Mouse (Mus musculus): ENCODE results near the gene B3galt4. TPM values are rescaled to one million over a fixed set of nuclear protein-coding genes. Genes with fewer than 3 reads are reported as not detected.
"Not testable (repeated sequence)": the region's sequence is repeated elsewhere in the genome, so short reads cannot be mapped to it uniquely, and the experiment has no call there.

Gene B3galt4
- polyA plus RNA-seq, 1 experiment from 2014 or later, result 15.1 TPM

DNA sequence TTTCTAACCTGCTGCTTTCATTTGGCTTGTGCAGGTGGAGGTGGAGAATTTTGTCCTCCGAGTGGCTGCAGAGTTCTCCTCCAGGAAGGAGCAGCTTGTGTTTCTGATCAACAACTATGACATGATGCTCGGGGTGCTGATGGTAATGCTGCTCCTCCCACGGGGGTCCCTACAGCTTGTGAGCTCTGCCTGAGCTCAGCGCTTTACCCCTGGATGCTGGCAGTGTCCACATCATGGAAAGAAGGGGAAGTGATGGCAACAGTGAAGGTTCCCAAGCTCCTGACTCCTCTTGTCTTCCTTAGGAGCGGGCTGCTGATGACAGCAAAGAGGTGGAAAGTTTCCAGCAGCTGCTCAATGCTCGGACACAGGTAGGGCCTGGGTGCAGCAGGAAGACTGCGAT is 11.6 kb upstream of the B3galt4 start:
- no peak overlapping the region for H3K4me3 ChIP-seq
- no peaks in the 10 kb centered on the region for H3K9me3 ChIP-seq
- ATAC-seq (replicated peaks), result no peak
- H3K9ac ChIP-seq, result no peak overlapping the region
- H3K27ac ChIP-seq, result no peak overlapping the region
- 93% methylated on average over 7 of the region's 7 CpGs for WGBS
- H3K4me2 ChIP-seq, result no peak overlapping the region
- no peaks in the 10 kb centered on the region for H3K27me3 ChIP-seq (replicated peaks)
- 0 out of 2 replicates have a peak, but pooled peaks cover 3% of the 10 kb centered on the region for H3K4me1 ChIP-seq
- H3K36me3 ChIP-seq (replicated peaks), result peaks cover 44% of the 10 kb centered on the region; the same call in 1 of the 2 replicates

DNA sequence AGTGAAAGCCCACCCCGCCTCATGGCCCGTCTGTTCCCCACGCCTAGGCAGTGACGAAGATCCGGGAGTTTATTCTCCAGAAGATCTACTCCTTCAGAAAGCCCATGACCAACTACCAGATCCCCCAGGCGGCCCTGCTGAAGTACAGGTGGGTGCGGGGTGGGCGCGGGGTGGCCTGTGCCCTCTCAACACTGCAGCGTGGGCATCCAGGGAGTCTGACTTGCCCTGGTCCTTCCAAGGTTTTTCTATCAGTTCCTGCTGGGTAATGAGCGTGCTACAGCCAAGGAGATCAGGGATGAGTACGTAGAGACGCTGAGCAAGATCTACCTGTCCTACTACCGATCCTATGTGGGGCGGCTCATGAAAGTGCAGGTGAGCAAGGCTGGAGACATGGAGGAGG is 8.7 kb upstream of the B3galt4 start:
- H3K9me3 ChIP-seq, result no peaks in the 10 kb centered on the region
- H3K27ac ChIP-seq, result no peak overlapping the region
- no peak for ATAC-seq (replicated peaks)
- no peak overlapping the region for H3K9ac ChIP-seq
- H3K4me2 ChIP-seq, result no peak overlapping the region
- H3K4me1 ChIP-seq, result peaks cover 16% of the 10 kb centered on the region
- H3K27me3 ChIP-seq (replicated peaks), result no peaks in the 10 kb centered on the region
- no peak overlapping the region for H3K4me3 ChIP-seq
- 93% methylated on average over 15 of the region's 15 CpGs for WGBS
- peaks cover 37% of the 10 kb centered on the region; the same call in 1 of the 2 replicates for H3K36me3 ChIP-seq (replicated peaks)

DNA sequence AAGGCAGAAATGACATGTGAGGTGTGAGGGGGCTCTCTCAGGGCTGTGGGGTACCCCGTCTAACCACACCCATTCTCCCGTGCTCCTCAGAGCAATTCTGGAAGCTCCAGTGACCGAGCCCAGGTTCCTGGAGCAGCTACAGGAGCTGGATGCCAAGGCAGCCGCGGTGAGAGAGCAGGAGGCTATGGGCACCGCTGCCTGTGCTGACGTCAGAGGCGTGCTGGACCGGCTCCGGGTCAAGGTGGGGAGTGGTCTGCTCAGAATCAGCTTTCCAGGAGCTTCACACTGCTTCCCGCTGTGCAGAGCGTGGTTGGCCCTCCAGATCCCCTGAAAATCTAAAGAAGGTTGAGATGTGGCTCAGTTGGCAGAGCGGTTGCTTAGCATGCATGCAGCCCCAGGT is 7.8 kb upstream of the B3galt4 start:
- Histone ChIP-seq H3K27me3 (replicated peaks) (no peaks in the 10 kb centered on the region), H3K4me3 (no peak overlapping the region), H3K27ac (no peak overlapping the region), H3K4me2 (no peak overlapping the region), H3K4me1 (peaks cover 24% of the 10 kb centered on the region), H3K36me3 (replicated peaks) (peaks cover 35% of the 10 kb centered on the region; the same call in 1 of the 2 replicates), H3K9me3 (no peaks in the 10 kb centered on the region), H3K9ac (no peak overlapping the region)
- ATAC-seq (replicated peaks), result no peak
- 95% methylated on average over 13 of the region's 13 CpGs for WGBS

DNA sequence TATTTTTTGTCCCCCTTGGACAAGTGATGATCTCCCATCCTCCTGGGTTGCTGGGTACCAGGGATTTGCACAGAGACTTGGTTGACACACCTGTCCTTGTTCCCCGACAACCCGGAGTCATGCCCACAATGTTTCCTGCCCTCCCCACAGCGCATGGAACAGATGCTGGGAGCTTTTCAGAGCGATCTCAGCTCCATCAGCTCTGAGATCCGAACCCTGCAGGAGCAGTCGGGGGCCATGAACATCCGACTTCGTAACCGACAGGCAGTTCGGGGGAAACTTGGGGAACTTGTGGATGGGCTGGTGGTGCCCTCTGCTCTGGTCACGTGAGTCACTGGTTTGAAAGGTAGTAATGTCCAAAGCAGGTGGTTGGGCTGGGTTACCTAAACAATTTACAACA is 7.2 kb upstream of the B3galt4 start:
- ATAC-seq (replicated peaks), result no peak
- H3K27me3 ChIP-seq (replicated peaks), result no peaks in the 10 kb centered on the region
- H3K4me3 ChIP-seq, result no peak overlapping the region
- no peak overlapping the region for H3K27ac ChIP-seq
- H3K4me2 ChIP-seq, result no peak overlapping the region
- H3K9me3 ChIP-seq, result no peaks in the 10 kb centered on the region
- H3K36me3 ChIP-seq (replicated peaks), result peaks cover 36% of the 10 kb centered on the region
- no peak overlapping the region for H3K9ac ChIP-seq
- peaks cover 31% of the 10 kb centered on the region for H3K4me1 ChIP-seq
- 96% methylated on average over 11 of the region's 11 CpGs for WGBS

DNA sequence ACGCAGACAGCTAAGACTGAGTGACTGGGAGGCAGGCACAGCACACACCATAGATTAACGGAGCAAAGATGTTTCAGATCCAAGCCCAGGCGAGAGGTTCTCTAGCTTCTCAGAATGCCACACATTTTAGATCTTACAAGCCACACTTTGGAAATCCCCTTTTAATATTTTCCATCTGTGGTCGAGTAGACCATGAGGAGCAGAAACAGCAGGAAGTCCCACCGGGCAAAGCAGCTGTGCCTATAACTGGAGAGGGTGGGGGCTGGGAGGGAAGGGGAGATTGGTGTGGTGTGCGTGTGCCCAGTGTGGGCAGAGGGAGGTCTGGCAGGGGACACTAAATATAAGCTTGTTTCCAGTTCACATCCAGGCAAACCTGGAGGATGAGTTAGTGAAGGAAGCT is 6.2 kb upstream of the B3galt4 start:
- H3K9ac ChIP-seq, result no peak overlapping the region
- H3K9me3 ChIP-seq, result no peaks in the 10 kb centered on the region
- H3K27me3 ChIP-seq (replicated peaks), result no peaks in the 10 kb centered on the region
- peaks cover 41% of the 10 kb centered on the region for H3K4me1 ChIP-seq
- no peak overlapping the region for H3K27ac ChIP-seq
- H3K36me3 ChIP-seq (replicated peaks), result peaks cover 36% of the 10 kb centered on the region
- H3K4me2 ChIP-seq, result no peak overlapping the region
- WGBS, result 91% methylated on average over 6 of the region's 6 CpGs
- no peak for ATAC-seq (replicated peaks)
- H3K4me3 ChIP-seq, result no peak overlapping the region

DNA sequence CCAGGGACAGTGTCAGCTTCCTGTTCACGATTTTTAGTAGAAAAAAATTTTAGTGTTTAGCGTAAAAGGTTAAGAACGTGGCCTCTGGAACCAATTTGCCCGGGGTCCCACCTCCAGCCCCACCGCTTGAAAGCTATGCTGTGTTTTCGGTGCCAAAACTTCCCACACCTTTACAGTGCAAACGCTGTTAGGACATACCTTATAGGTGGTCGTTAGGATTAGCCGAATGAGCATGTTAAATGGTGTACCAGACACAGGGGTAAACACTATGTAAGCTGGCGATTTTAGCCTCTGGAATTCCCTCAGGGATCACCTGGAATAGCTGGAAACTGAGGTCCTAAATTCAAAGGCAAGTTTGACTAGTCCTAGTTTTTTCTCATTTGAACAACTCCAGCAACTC is 5.0 kb upstream of the B3galt4 start:
- Histone ChIP-seq H3K4me2 (peak overlapping the region; percentile 79), H3K4me1 (peaks cover 51% of the 10 kb centered on the region), H3K27me3 (replicated peaks) (no peaks in the 10 kb centered on the region), H3K4me3 (peak overlapping the region; percentile 94), H3K9ac (peak overlapping the region; percentile 82), H3K9me3 (no peaks in the 10 kb centered on the region), H3K27ac (peak overlapping the region; percentile 94), H3K36me3 (replicated peaks) (peaks cover 36% of the 10 kb centered on the region)
- no peak for ATAC-seq (replicated peaks)
- 8% methylated on average over 10 of the region's 10 CpGs for WGBS

DNA sequence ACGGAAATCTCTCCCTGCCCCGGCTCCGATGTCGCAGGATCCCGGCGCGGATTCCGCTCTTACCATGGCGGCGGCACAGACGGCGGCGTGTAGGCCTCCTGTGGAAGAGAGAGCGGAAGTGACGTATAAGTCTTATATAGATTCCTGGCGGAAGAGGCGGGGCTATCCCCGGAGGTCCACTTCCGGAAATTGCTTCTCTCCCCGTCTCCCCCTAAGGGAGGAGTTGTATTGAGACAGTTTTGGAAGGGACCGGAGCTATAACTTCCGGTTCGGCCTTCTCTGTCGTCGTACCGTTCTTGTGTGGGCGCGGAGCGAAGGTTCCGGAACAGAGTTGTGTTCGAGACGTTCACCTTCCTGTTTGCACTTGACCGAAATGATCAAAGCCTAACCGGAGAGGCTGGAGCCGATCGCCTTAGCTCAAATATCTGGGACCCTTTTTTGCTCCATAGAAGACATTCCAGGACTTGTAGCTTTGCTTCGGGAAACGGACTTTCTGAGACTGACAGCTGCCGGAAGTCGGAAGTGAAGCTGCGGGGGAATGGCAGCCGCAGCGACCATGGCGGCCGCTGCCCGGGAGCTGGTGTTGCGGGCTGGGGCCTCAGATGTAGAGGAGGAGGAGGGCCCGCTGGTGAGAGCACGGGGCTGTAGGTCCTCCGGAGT is 4.4 kb upstream of the B3galt4 start, which contains the start of the genes Vps52 and Rps18:
Gene Vps52 (plus strand): TSS at position 258 of the 660 bp plus-strand sequence.
Gene Rps18 (minus strand): TSS at position 447 of the 660 bp plus-strand sequence.
- H3K4me2 ChIP-seq, result peak within 1 kb of the TSS; percentile 83
- under 1% methylated on average over 50 of the region's 50 CpGs for WGBS
- H3K36me3 ChIP-seq (replicated peaks), result peaks cover 30% of the 10 kb centered on the region
- H3K9ac ChIP-seq, result peak within 1 kb of the TSS; percentile 93
- H3K27me3 ChIP-seq (replicated peaks), result no peaks in the 10 kb centered on the region
- H3K9me3 ChIP-seq, result no peaks in the 10 kb centered on the region
- peak; percentile 90 for ATAC-seq (replicated peaks)
- H3K27ac ChIP-seq, result peak within 1 kb of the TSS; percentile 94
- peaks cover 57% of the 10 kb centered on the region for H3K4me1 ChIP-seq
- peak within 1 kb of the TSS; percentile 94 for H3K4me3 ChIP-seq

DNA sequence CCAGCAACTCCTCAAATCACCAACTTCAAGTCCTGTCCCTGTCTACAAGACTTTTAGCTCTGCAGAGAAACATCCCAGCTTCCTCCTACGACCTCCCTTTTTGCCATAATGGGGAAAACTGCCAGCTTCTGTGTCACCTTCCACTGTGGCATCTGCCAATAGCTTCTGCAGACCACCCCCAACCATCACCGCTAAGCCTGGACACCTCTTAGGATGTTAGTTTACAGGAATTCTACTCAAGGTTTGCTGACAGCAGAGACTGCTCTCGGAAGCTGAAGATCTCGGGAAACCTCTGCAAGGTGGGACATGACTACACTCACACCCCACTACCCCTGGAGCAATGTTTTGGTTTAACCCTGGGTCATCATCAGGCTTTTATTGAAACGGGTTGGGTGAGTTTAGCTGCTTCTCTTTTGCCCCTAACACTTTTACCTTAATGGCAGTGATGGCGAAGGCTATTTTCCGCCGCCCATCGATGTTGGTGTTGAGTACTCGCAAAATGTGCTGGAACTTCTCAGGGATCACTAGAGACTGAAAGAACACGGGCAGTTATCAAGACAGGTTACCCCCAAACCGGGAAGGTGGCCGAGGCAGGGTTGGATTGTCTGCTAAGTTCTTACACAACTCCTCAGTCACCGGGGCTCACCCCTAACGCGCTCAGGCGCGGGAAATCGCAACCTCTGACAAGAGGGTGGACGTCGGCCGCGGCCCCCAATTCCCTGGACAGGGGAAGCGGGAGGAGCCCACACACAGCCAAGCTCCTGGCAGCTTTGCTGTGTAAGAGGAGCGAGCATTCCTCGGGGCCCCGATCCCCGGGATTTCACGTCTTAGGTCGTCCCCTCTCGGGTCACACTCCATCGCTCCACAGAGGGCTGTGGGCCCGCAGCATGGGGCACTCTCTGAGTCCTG is 3.6 kb upstream of the B3galt4 start:
- H3K4me3 ChIP-seq, result peak overlapping the region; percentile 94
- peak; percentile 61 for ATAC-seq (replicated peaks)
- H3K36me3 ChIP-seq (replicated peaks), result peaks cover 25% of the 10 kb centered on the region
- H3K27ac ChIP-seq, result peak overlapping the region; percentile 87
- H3K4me1 ChIP-seq, result peaks cover 65% of the 10 kb centered on the region
- 1% methylated on average over 33 of the region's 33 CpGs for WGBS
- no peaks in the 10 kb centered on the region for H3K9me3 ChIP-seq
- no peaks in the 10 kb centered on the region for H3K27me3 ChIP-seq (replicated peaks)
- peak overlapping the region; percentile 83 for H3K4me2 ChIP-seq
- peak overlapping the region; percentile 93 for H3K9ac ChIP-seq

DNA sequence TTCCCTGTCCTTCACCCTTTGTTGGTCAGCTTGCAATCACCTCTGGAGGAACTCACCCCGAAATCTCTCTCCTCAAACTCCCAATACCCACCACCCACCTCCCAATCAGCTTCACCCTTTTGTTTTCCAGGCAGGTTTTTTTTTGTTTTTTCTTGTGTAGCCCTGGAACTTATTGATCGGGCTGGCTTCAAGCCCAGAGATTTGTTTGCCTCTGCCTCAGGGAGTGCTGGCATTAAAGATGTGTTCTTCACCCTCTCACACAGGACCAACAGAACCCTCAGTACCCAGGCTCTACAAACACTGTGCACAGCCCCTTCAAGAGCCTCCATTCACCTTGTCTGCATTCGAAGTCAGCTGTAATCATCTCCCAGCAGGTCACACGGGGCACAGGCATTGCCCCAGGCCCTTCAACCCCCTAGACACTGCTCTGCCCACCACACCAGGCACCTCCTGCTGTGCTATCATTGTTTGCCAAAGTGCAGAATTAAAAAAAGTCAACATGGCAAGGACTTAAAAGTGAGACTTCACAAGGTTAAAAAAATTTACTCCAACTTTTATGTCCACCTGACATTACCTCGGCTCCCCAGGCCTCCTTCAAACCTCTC is 2.8 kb upstream of the B3galt4 start:
- Histone ChIP-seq H3K27ac (no peak overlapping the region), H3K4me2 (peak overlapping the region; percentile 83), H3K9ac (peak overlapping the region; percentile 93), H3K9me3 (no peaks in the 10 kb centered on the region), H3K27me3 (replicated peaks) (no peaks in the 10 kb centered on the region), H3K4me3 (peak overlapping the region; percentile 94), H3K36me3 (replicated peaks) (peaks cover 16% of the 10 kb centered on the region), H3K4me1 (peaks cover 73% of the 10 kb centered on the region)
- WGBS, result 51% methylated on average over 5 of the region's 5 CpGs
- no peak for ATAC-seq (replicated peaks)

DNA sequence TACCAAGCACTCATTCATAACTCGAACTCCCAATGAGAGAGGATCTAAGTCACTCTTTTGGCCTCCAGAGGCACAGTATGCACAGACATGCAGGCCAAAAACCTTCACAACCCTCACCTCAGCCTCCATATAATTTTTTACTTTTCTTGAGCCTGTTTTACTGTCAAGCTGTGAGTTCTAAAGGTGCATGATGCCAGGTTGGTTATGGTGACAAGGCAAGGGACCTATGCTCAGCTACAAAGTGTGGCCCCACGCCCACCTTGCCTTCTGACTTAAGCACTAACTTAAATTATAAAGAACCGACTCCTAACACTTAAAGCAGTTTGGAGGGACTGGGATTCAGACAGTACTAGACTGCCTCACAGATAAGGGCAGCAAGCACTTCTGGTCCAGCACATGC is 2.0 kb upstream of the B3galt4 start:
- 78% methylated on average over 3 of the region's 3 CpGs for WGBS
- no peak for ATAC-seq (replicated peaks)
- Histone ChIP-seq H3K27me3 (replicated peaks) (no peaks in the 10 kb centered on the region), H3K9me3 (no peaks in the 10 kb centered on the region), H3K4me1 (peaks cover 76% of the 10 kb centered on the region), H3K4me3 (no peak overlapping the region), H3K4me2 (no peak overlapping the region), H3K9ac (no peak overlapping the region), H3K27ac (peak overlapping the region; percentile 4; the same call in 1 of the 2 replicates), H3K36me3 (replicated peaks) (peaks cover 14% of the 10 kb centered on the region)

DNA sequence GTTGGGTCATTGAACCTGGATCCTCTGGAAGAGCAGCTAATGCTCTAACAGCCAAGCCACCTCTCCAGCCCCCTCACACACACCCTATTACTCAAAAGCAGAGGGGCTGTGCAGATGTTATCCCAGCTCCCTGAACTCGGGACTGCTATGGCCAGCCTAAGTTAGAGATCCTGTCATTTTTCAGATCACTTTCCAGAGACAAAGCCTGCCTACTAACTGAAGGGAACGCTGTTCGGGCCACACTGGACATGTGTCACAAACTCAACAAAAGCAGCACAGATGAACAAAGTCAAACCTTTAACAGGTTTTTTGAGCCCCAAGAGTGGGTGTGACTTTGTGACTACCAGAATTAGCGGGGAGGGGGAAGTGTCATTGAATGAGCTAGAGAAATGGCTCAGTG is 1.6 kb upstream of the B3galt4 start:
- WGBS, result 83% methylated on average over 4 of the region's 4 CpGs
- ATAC-seq (replicated peaks), result no peak
- Histone ChIP-seq H3K9me3 (no peaks in the 10 kb centered on the region), H3K9ac (no peak overlapping the region), H3K27me3 (replicated peaks) (no peaks in the 10 kb centered on the region), H3K27ac (peak overlapping the region; percentile 4; the same call in 1 of the 2 replicates), H3K36me3 (replicated peaks) (peaks cover 14% of the 10 kb centered on the region), H3K4me1 (peaks cover 74% of the 10 kb centered on the region), H3K4me3 (no peak overlapping the region), H3K4me2 (no peak overlapping the region)

DNA sequence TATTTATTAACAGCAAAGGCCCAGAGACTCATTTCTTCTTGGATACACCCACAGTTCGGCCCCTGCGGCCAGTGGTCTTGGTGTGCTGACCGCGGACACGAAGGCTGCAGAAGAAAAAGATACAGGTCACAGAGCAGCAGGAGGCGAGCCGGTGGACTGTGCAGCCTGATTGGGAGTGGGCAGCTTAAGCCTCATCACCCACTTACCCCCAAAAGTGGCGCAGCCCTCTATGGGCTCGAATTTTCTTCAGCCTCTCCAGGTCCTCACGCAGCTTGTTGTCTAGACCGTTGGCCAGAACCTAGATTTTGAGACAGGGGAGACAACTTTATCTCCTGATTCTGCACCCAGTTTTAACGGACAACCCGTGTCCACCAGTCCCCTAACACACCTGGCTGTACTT is 727 bp upstream of the B3galt4 start:
- not testable (repeated sequence) for H3K9ac ChIP-seq; ATAC-seq (replicated peaks); H3K4me3 ChIP-seq; H3K9me3 ChIP-seq; H3K27ac ChIP-seq; H3K27me3 ChIP-seq (replicated peaks)
- WGBS, result 71% methylated on average over 13 of the region's 13 CpGs
- Histone ChIP-seq H3K36me3 (replicated peaks) (peaks cover 14% of the 10 kb centered on the region), H3K4me1 (peaks cover 67% of the 10 kb centered on the region), H3K4me2 (peak overlapping the region; percentile 97)

Measured in midbrain, embryonic 15.5 days (tissue).